Mouse (Mus musculus): Measurements from ENCODE around the gene Trpv2.
"Not testable (repeated sequence)": the region's sequence is repeated elsewhere in the genome, so short reads cannot be mapped to it uniquely, and the experiment has no call there.

The Trpv2 gene

GRCm38 (mm10) chr11:62631138-62631537, 56.9 kb downstream of the Trpv2 start:
- no peak for DNase-seq

- no peak for DNase-seq
Measured at GRCm38 (mm10) chr11:62635406-62635805, 61.1 kb downstream of the Trpv2 start.

- no peak for DNase-seq
Measured at GRCm38 (mm10) chr11:62636105-62636839, 62.0 kb downstream of the Trpv2 start.

GRCm38 (mm10) chr11:62636840-62637221, 62.5 kb downstream of the Trpv2 start:
- no peak for DNase-seq

GRCm38 (mm10) chr11:62637401-62637800, 63.1 kb downstream of the Trpv2 start:
- DNase-seq = no peak

GRCm38 (mm10) chr11:62637806-62638205, 63.5 kb downstream of the Trpv2 start:
- DNase-seq = no peak

GRCm38 (mm10) chr11:62638402-62638801, 64.1 kb downstream of the Trpv2 start:
- DNase-seq = no peak

GRCm38 (mm10) chr11:62640378-62640777, 66.1 kb downstream of the Trpv2 start:
- DNase-seq = no peak

GRCm38 (mm10) chr11:62642023-62642844, 67.9 kb downstream of the Trpv2 start:
- no peak for DNase-seq

- no peak for DNase-seq
Measured at GRCm38 (mm10) chr11:62643011-62643631, 68.8 kb downstream of the Trpv2 start.

- no peak for DNase-seq
Measured at GRCm38 (mm10) chr11:62643681-62644363, 69.5 kb downstream of the Trpv2 start.

GRCm38 (mm10) chr11:62644602-62645336, 70.5 kb downstream of the Trpv2 start:
- no peak for DNase-seq

- DNase-seq = no peak
Measured at GRCm38 (mm10) chr11:62645337-62645675, 71.0 kb downstream of the Trpv2 start.

GRCm38 (mm10) chr11:62645732-62646494, 71.6 kb downstream of the Trpv2 start:
- DNase-seq = no peak

GRCm38 (mm10) chr11:62646495-62646843, 72.2 kb downstream of the Trpv2 start:
- DNase-seq = no peak

- DNase-seq = no peak
Measured at GRCm38 (mm10) chr11:62646958-62647515, 72.8 kb downstream of the Trpv2 start.

GRCm38 (mm10) chr11:62647661-62648590, 73.6 kb downstream of the Trpv2 start, which contains the start of gene Lrrc75a:
Gene Lrrc75a (minus strand): TSS chr11:62648523.
- peak; percentile 66 for DNase-seq

- DNase-seq = peak; percentile 100
Measured at GRCm38 (mm10) chr11:62648591-62649391, 74.5 kb downstream of the Trpv2 start, which contains the start of gene Mmgt2. Gene Mmgt2 (plus strand): TSS chr11:62648664.

GRCm38 (mm10) chr11:62649803-62650202, 75.5 kb downstream of the Trpv2 start:
- DNase-seq = not testable (repeated sequence)

Measured in thymus, postnatal 4 days (tissue).